Mouse (Mus musculus) bone marrow, adult 2 months (tissue): ENCODE results near the gene Zcrb1.

Source experiments
- CTCF ChIP-seq: fragments of 200-500 bp; IDR thresholded peaks from 2 replicates; pipeline ENCODE4 v1.5.1; 2011; ENCODE audit warnings: low read length, control low read depth; ENCODE audit not compliant: control insufficient read depth, insufficient read depth
- POLR2A ChIP-seq: fragments of 200-500 bp; IDR thresholded peaks from 2 replicates; pipeline ENCODE4 v1.6.1; 2011; ENCODE audit warnings: low read depth, mild to moderate bottlenecking, control low read depth, low read length, borderline replicate concordance; ENCODE audit not compliant: control insufficient read depth

DNA sequence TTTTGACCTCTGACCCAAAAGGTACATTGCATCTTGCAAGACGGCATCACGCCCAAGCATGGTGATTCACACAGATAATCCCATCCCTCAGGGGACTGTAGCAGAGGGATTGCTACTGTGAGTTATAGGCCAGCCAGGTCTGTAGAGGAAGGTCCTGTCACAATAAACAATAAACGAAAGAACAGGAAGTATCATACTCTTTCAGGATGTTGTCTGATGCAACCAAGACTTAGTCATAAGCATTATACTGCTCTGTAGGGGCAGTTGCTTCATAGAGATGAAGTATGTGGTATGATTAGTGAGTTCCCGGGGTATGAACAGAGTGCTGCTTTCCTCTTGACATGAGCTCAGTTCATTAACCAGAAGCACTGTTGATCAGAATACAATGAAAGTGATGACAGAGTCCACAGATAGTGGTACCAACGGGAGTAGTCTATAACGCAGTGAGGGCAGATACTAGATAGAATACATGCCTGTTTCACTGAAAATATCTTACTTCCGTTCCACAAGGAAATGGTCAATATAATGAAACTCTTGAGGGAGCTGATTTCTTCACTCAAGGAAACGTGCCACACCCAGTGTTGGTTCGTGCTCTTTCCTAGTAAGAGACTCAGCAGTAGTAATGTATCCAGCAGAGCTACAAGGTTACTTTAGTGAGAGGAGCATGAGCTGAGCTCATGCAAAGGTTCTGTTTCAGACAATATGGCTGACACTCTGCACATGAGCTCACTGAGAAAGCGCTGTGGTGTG, 57.3 kb downstream of the Zcrb1 start:
- TF ChIP-seq CTCF, result no peak
- TF ChIP-seq POLR2A, result no peak
